Mouse (Mus musculus) liver, embryonic 14.5 days (tissue): ENCODE data around the gene Rpap3.

Experiments
- CTCF ChIP-seq: IDR thresholded peaks from 2 replicates; pipeline ENCODE4 v1.5.1; 2016; ENCODE audit warnings: antibody characterized with exemption, low read depth, control low read depth
- EP300 ChIP-seq: IDR thresholded peaks from 2 replicates; pipeline ENCODE4 v1.6.1; 2016; ENCODE audit warnings: antibody characterized with exemption, low read depth

DNA sequence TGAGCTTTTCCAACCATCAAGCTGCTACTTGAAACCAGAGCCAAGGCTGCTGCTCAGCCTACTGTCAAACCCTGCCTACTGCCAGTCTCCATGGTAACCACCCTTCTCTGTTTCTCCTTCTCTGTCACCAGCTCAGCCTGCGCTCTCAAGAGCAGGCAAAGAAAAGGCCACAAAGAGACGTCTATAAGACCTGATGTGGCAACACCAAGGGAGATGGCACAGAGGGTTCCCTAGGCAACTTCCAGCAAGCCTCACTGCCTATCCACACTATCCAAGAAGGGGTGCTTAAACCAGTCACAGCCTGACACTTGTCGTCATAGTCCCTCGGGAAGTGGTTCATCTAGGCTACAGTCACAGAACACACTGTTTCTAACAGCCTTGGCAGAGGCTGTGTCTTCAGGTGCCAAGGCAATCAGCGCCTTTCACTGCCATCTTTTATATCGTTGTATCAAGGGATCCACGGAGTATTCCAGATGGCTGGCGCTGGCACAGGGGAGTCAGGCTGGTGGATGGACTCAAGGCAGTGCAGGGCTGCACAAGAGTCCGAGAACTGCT lies 33.3 kb downstream of the Rpap3 start:
- TF ChIP-seq CTCF (no peak), EP300 (no peak)
